Mouse (Mus musculus): Measurements from ENCODE around the gene Nptx1. TPM values are rescaled to one million over a fixed set of nuclear protein-coding genes. Genes with fewer than 3 reads are reported as not detected.

Nptx1 gene
- polyA plus RNA-seq, 1 experiment = 14.7 TPM

- TF ChIP-seq POLR2A (IDR thresholded peaks at IDR 0.05; ENCODE audit: borderline replicate concordance, extremely low read depth, insufficient read depth, insufficient read length, poor library complexity, severe bottlenecking) (no peak), CTCF (IDR thresholded peaks at IDR 0.05; ENCODE audit: borderline replicate concordance, extremely low read depth, insufficient read depth, insufficient read length) (no peak)
- DNase-seq (ENCODE audit: low read depth) = no peak
Measured at GRCm38 (mm10) chr11:119541082-119541481, 6.5 kb downstream of the Nptx1 start.

- DNase-seq (ENCODE audit: low read depth) = no peak
- TF ChIP-seq CTCF (IDR thresholded peaks at IDR 0.05; ENCODE audit: borderline replicate concordance, extremely low read depth, insufficient read depth, insufficient read length) (no peak), POLR2A (IDR thresholded peaks at IDR 0.05; ENCODE audit: borderline replicate concordance, extremely low read depth, insufficient read depth, insufficient read length, poor library complexity, severe bottlenecking) (no peak)
Measured at GRCm38 (mm10) chr11:119540560-119540959, 7.0 kb downstream of the Nptx1 start.

GRCm38 (mm10) chr11:119539944-119540343, 7.6 kb downstream of the Nptx1 start:
- TF ChIP-seq POLR2A (IDR thresholded peaks at IDR 0.05; ENCODE audit: borderline replicate concordance, extremely low read depth, insufficient read depth, insufficient read length, poor library complexity, severe bottlenecking) = no peak
- TF ChIP-seq CTCF (IDR thresholded peaks at IDR 0.05; ENCODE audit: borderline replicate concordance, extremely low read depth, insufficient read depth, insufficient read length) = no peak
- no peak for DNase-seq (ENCODE audit: low read depth)

- TF ChIP-seq POLR2A (IDR thresholded peaks at IDR 0.05; ENCODE audit: borderline replicate concordance, extremely low read depth, insufficient read depth, insufficient read length, poor library complexity, severe bottlenecking) = no peak
- TF ChIP-seq CTCF (IDR thresholded peaks at IDR 0.05; ENCODE audit: borderline replicate concordance, extremely low read depth, insufficient read depth, insufficient read length) = 0 out of 2 replicates have a peak, but pooled peaks have one; percentile 3
- DNase-seq (ENCODE audit: low read depth) = no peak
Measured at GRCm38 (mm10) chr11:119533745-119534144, 13.8 kb downstream of the Nptx1 start.

- no peak for TF ChIP-seq POLR2A (IDR thresholded peaks at IDR 0.05; ENCODE audit: borderline replicate concordance, extremely low read depth, insufficient read depth, insufficient read length, poor library complexity, severe bottlenecking)
- TF ChIP-seq CTCF (IDR thresholded peaks at IDR 0.05; ENCODE audit: borderline replicate concordance, extremely low read depth, insufficient read depth, insufficient read length) = no peak
- DNase-seq (ENCODE audit: low read depth) = peak; percentile 77
Measured at GRCm38 (mm10) chr11:119532460-119532859, 15.1 kb downstream of the Nptx1 start.

GRCm38 (mm10) chr11:119528930-119529329, 18.6 kb downstream of the Nptx1 start:
- no peak for TF ChIP-seq CTCF (IDR thresholded peaks at IDR 0.05; ENCODE audit: borderline replicate concordance, extremely low read depth, insufficient read depth, insufficient read length)
- TF ChIP-seq POLR2A (IDR thresholded peaks at IDR 0.05; ENCODE audit: borderline replicate concordance, extremely low read depth, insufficient read depth, insufficient read length, poor library complexity, severe bottlenecking) = no peak
- peak; percentile 49 for DNase-seq (ENCODE audit: low read depth)

- TF ChIP-seq CTCF (IDR thresholded peaks at IDR 0.05; ENCODE audit: borderline replicate concordance, extremely low read depth, insufficient read depth, insufficient read length) = no peak
- no peak for TF ChIP-seq POLR2A (IDR thresholded peaks at IDR 0.05; ENCODE audit: borderline replicate concordance, extremely low read depth, insufficient read depth, insufficient read length, poor library complexity, severe bottlenecking)
- no peak for DNase-seq (ENCODE audit: low read depth)
Measured at GRCm38 (mm10) chr11:119526068-119526966, 21.2 kb downstream of the Nptx1 start.

GRCm38 (mm10) chr11:119524545-119524949, 23.0 kb downstream of the Nptx1 start:
- TF ChIP-seq POLR2A (IDR thresholded peaks at IDR 0.05; ENCODE audit: borderline replicate concordance, extremely low read depth, insufficient read depth, insufficient read length, poor library complexity, severe bottlenecking) (no peak), CTCF (IDR thresholded peaks at IDR 0.05; ENCODE audit: borderline replicate concordance, extremely low read depth, insufficient read depth, insufficient read length) (no peak)
- DNase-seq (ENCODE audit: low read depth) = peak; percentile 96

- TF ChIP-seq CTCF (IDR thresholded peaks at IDR 0.05; ENCODE audit: borderline replicate concordance, extremely low read depth, insufficient read depth, insufficient read length) (no peak), POLR2A (IDR thresholded peaks at IDR 0.05; ENCODE audit: borderline replicate concordance, extremely low read depth, insufficient read depth, insufficient read length, poor library complexity, severe bottlenecking) (no peak)
- DNase-seq (ENCODE audit: low read depth) = no peak
Measured at GRCm38 (mm10) chr11:119523392-119523791, 24.2 kb downstream of the Nptx1 start.

- TF ChIP-seq POLR2A (IDR thresholded peaks at IDR 0.05; ENCODE audit: borderline replicate concordance, extremely low read depth, insufficient read depth, insufficient read length, poor library complexity, severe bottlenecking) (no peak), CTCF (IDR thresholded peaks at IDR 0.05; ENCODE audit: borderline replicate concordance, extremely low read depth, insufficient read depth, insufficient read length) (no peak)
- DNase-seq (ENCODE audit: low read depth) = peak; percentile 51
Measured at GRCm38 (mm10) chr11:119522779-119523178, 24.8 kb downstream of the Nptx1 start.

GRCm38 (mm10) chr11:119521920-119522710, 25.4 kb downstream of the Nptx1 start:
- DNase-seq (ENCODE audit: low read depth) = no peak
- TF ChIP-seq POLR2A (IDR thresholded peaks at IDR 0.05; ENCODE audit: borderline replicate concordance, extremely low read depth, insufficient read depth, insufficient read length, poor library complexity, severe bottlenecking) (no peak), CTCF (IDR thresholded peaks at IDR 0.05; ENCODE audit: borderline replicate concordance, extremely low read depth, insufficient read depth, insufficient read length) (no peak)
